Mouse (Mus musculus): Measurements from ENCODE around the gene St6gal1.

GRCm38 (mm10) chr16:23289424-23289823 is 64.9 kb downstream of the St6gal1 start:
- TF ChIP-seq POLR2A (IDR thresholded peaks at IDR 0.05; ENCODE audit: borderline replicate concordance, low read depth, low read length) (no peak), CTCF (IDR thresholded peaks at IDR 0.05; ENCODE audit: low read depth, low read length) (no peak)

All from bone marrow macrophage, adult 2 months (primary cell).